Mouse (Mus musculus) spleen, adult 18-20 months (tissue): ENCODE measurements around the gene Ccdc88b.

ENCODE experiments used
- DNase-seq, 2 experiments: peaks; one replicate each; pipeline ENCODE4 v3.0.0; 2022; ENCODE audit warnings: mixed read lengths in 2 of 2

The Ccdc88b gene

GRCm38 (mm10) chr19:6857003-6857360 lies 1.0 kb downstream of the Ccdc88b start:
- DNase-seq: no peak

GRCm38 (mm10) chr19:6856281-6857002 lies 1.6 kb downstream of the Ccdc88b start:
- peak in 1 of 2 experiments; percentile 72 for DNase-seq

GRCm38 (mm10) chr19:6855225-6856031 lies 2.6 kb downstream of the Ccdc88b start:
- DNase-seq: no peak

- no peak for DNase-seq
These were observed 3.4 kb downstream of the Ccdc88b start for GRCm38 (mm10) chr19:6854658-6855057.

- no peak for DNase-seq
These were observed 4.1 kb downstream of the Ccdc88b start for GRCm38 (mm10) chr19:6853903-6854302.

GRCm38 (mm10) chr19:6852393-6853305 lies 5.4 kb downstream of the Ccdc88b start:
- no peak for DNase-seq

- no peak for DNase-seq
These were observed 6.5 kb downstream of the Ccdc88b start for GRCm38 (mm10) chr19:6851497-6851896.

GRCm38 (mm10) chr19:6849506-6850068 lies 8.4 kb downstream of the Ccdc88b start:
- DNase-seq: no peak

GRCm38 (mm10) chr19:6847841-6848517 lies 10.0 kb downstream of the Ccdc88b start:
- no peak for DNase-seq

- no peak for DNase-seq
These were observed 12.0 kb downstream of the Ccdc88b start for GRCm38 (mm10) chr19:6846050-6846449.

- no peak for DNase-seq
These were observed 15.7 kb downstream of the Ccdc88b start for GRCm38 (mm10) chr19:6842353-6842752.

- DNase-seq: no peak
These were observed 16.8 kb downstream of the Ccdc88b start for GRCm38 (mm10) chr19:6841292-6841597.

GRCm38 (mm10) chr19:6840475-6841291 lies 17.3 kb downstream of the Ccdc88b start, which contains the start of gene Rps6ka4:
Gene Rps6ka4, minus strand, starts transcription at chr19:6840636.
- peak; percentile 51 to 69 for DNase-seq

GRCm38 (mm10) chr19:6839615-6840474 lies 18.2 kb downstream of the Ccdc88b start:
- no peak for DNase-seq

- DNase-seq: no peak
These were observed 25.6 kb downstream of the Ccdc88b start for GRCm38 (mm10) chr19:6832363-6832762.

- no peak for DNase-seq
These were observed 26.7 kb downstream of the Ccdc88b start for GRCm38 (mm10) chr19:6831331-6831730.

- no peak for DNase-seq
These were observed 27.3 kb downstream of the Ccdc88b start for GRCm38 (mm10) chr19:6830556-6831316.

GRCm38 (mm10) chr19:6829870-6830555 lies 28.0 kb downstream of the Ccdc88b start:
- no peak for DNase-seq

- no peak for DNase-seq
These were observed 28.9 kb downstream of the Ccdc88b start for GRCm38 (mm10) chr19:6829069-6829468.
